Mouse (Mus musculus) bone marrow macrophage, adult 2 months (primary cell): ENCODE measurements around the gene Abhd13.

Source experiments
- CTCF ChIP-seq: IDR thresholded peaks from 2 replicates; pipeline ENCODE4 v1.5.1; 2012; ENCODE audit warnings: low read depth, mild to moderate bottlenecking, low read length, moderate library complexity
- POLR2A ChIP-seq: IDR thresholded peaks from 2 replicates; pipeline ENCODE4 v1.6.1; 2012; ENCODE audit warnings: mild to moderate bottlenecking, low read depth, low read length, borderline replicate concordance

DNA sequence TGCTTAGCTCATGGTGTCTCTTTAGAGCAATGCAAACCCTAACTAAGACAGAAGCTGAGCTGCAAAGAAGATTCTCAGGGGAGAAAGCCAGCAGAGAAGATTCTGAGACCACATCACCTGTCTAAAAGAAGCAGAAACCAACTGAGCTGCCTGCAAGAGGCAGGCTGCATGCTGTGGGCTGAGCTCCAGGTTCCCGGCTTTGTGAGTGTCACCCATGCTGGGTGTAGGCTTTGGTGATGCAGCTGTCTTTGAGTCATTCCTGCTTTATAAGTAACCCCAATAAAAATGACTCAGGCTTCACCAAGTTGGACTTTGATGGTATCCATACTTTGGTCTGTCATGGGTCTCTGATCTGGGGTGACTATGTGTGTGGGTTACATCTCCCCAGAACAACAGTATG, 38.7 kb downstream of the Abhd13 start:
- TF ChIP-seq POLR2A (no peak), CTCF (no peak)
